Mouse (Mus musculus) kidney, embryonic 15.5 days (tissue): Measurements from ENCODE around the gene Itm2b. TPM values are rescaled to one million over a fixed set of nuclear protein-coding genes. Genes with fewer than 3 reads are reported as not detected.

Experiments
- ATAC-seq: fragments of 200-750 bp; cut with Nextera tagmentation; replicated peaks from 2 replicates; pipeline ENCODE4 v1.8.0; 2017; ENCODE audit warnings: moderate TSS enrichment; ENCODE audit not compliant: low FRiP score
- H3K27ac ChIP-seq: fragments of 300-500 bp; sonication (generic); 2 replicates; pipeline ENCODE4 v1.5.1; 2015; ENCODE audit warnings: mild to moderate bottlenecking, inconsistent platforms
- H3K27me3 ChIP-seq: fragments of 300-500 bp; sonication (generic); 2 replicates; pipeline ENCODE4 v1.6.1; 2015; ENCODE audit warnings: inconsistent platforms
- H3K36me3 ChIP-seq: fragments of 300-500 bp; sonication (generic); 2 replicates; pipeline ENCODE4 v1.6.1; 2015; ENCODE audit warnings: inconsistent platforms
- H3K4me1 ChIP-seq: fragments of 300-500 bp; sonication (generic); 2 replicates; pipeline ENCODE4 v1.6.1; 2015; ENCODE audit warnings: inconsistent platforms
- H3K4me2 ChIP-seq: fragments of 300-500 bp; sonication (generic); 2 replicates; pipeline ENCODE4 v1.6.1; 2015; ENCODE audit warnings: moderate library complexity, mild to moderate bottlenecking, inconsistent platforms
- H3K4me3 ChIP-seq: fragments of 300-500 bp; sonication (generic); replicated peaks from 2 replicates; pipeline ENCODE4 v1.5.1; 2015; ENCODE audit warnings: mild to moderate bottlenecking, inconsistent platforms
- H3K9ac ChIP-seq: fragments of 300-500 bp; sonication (generic); 2 replicates; pipeline ENCODE4 v1.6.1; 2015; ENCODE audit warnings: mild to moderate bottlenecking, inconsistent platforms
- H3K9me3 ChIP-seq: fragments of 300-500 bp; sonication (generic); replicated peaks from 2 replicates; pipeline ENCODE4 v1.6.1; 2016; ENCODE audit warnings: inconsistent platforms
- WGBS: fragments of 180-500 bp; shearing (Covaris S2); methylation state at CpG from one replicate; pipeline ENCODE4 v1.1.7; 2015; ENCODE audit warnings: mixed read lengths; 5-methylcytosine and 5-hydroxymethylcytosine counted together
- polyA plus RNA-seq: library from polyadenylated mRNA; unstranded; fragments of >200 nt; fragmentation: Nextera tagmentation; extraction: Ambion mirVana; gene quantifications from 2 replicates; pipeline ENCODE4 v1.2.1, GENCODE M21; 2015

Gene Itm2b
- polyA plus RNA-seq, 1 experiment from 2014 or later = 910 TPM

- WGBS = 94% methylated on average over 2 of the region's 2 CpGs
- ATAC-seq = no peak
- no peak overlapping the region for H3K4me3 ChIP-seq
Observed at GRCm38 (mm10) chr14:73390196-73390595, 5.1 kb upstream of the Itm2b start.

DNA sequence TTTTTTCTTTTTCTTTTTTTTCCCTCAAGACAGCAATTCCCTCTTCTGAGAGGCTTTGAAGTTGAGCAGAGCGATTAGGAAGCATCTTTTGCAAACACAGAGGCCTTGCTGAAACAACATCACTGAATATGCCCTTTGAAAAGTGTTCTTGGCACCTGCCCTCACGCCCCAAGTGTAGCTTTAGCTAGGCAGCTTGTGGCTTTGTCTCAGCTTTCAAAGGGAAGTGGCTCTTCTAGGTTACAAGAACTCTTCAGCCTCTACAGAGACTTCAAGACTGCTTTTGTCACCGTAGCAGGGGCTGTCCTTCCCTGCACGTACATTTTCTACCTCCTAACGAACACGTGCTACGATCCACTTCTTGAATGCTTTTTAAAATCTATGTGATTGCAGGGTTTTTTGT, 4.0 kb upstream of the Itm2b start:
- Histone ChIP-seq H3K36me3 (no peaks in the 10 kb centered on the region), H3K9ac (no peak overlapping the region), H3K27ac (peak overlapping the region; percentile 76), H3K27me3 (no peaks in the 10 kb centered on the region), H3K4me3 (no peak overlapping the region), H3K4me1 (peaks cover 26% of the 10 kb centered on the region), H3K9me3 (no peaks in the 10 kb centered on the region), H3K4me2 (no peak overlapping the region)
- WGBS = 44% methylated on average over 7 of the region's 7 CpGs
- no peak for ATAC-seq

More at GRCm38 (mm10) chr14:73390196-73390595, 5.1 kb upstream of the Itm2b start:
- no peak overlapping the region for H3K27ac ChIP-seq
- no peaks in the 10 kb centered on the region for H3K9me3 ChIP-seq
- H3K27me3 ChIP-seq = no peaks in the 10 kb centered on the region
- no peak overlapping the region for H3K4me2 ChIP-seq
- H3K36me3 ChIP-seq = no peaks in the 10 kb centered on the region
- H3K9ac ChIP-seq = no peak overlapping the region
- H3K4me1 ChIP-seq = peaks cover 26% of the 10 kb centered on the region

GRCm38 (mm10) chr14:73388546-73388945, 3.5 kb upstream of the Itm2b start:
- no peak overlapping the region for H3K4me2 ChIP-seq
- no peak overlapping the region for H3K9ac ChIP-seq
- H3K27ac ChIP-seq = peak overlapping the region; percentile 76
- H3K27me3 ChIP-seq = no peaks in the 10 kb centered on the region
- ATAC-seq = no peak
- no peaks in the 10 kb centered on the region for H3K9me3 ChIP-seq
- no peaks in the 10 kb centered on the region for H3K36me3 ChIP-seq
- H3K4me1 ChIP-seq = peaks cover 26% of the 10 kb centered on the region
- no peak overlapping the region for H3K4me3 ChIP-seq
- 28% methylated on average over 7 of the region's 7 CpGs for WGBS

DNA sequence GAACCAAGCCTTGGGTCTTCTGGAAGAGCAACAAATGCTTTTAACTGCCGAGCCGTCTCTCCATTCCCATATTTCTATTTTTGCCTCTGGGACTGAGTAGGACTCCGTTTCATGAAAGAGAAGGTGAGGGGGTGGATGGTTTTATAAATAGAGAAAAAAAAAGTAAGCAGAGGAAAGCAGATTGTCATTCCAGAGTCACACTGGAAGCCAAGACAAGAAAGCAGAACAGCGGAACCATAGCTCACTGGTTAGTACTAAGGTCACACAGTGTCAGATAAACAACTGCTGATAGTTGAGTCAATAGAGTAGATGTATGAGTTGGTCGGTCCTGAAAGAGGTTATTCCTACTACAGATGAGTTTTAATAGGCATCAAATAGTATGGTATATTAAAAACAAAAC, 1.4 kb upstream of the Itm2b start:
- H3K9ac ChIP-seq = no peak overlapping the region
- no peak for ATAC-seq
- H3K36me3 ChIP-seq = no peaks in the 10 kb centered on the region; the same call in 1 of the 2 replicates
- H3K27ac ChIP-seq = peak overlapping the region; percentile 99
- H3K9me3 ChIP-seq = no peaks in the 10 kb centered on the region
- H3K4me2 ChIP-seq = no peak overlapping the region
- H3K4me1 ChIP-seq = peaks cover 46% of the 10 kb centered on the region
- 61% methylated on average over 5 of the region's 5 CpGs for WGBS
- H3K27me3 ChIP-seq = no peaks in the 10 kb centered on the region
- no peak overlapping the region for H3K4me3 ChIP-seq

DNA sequence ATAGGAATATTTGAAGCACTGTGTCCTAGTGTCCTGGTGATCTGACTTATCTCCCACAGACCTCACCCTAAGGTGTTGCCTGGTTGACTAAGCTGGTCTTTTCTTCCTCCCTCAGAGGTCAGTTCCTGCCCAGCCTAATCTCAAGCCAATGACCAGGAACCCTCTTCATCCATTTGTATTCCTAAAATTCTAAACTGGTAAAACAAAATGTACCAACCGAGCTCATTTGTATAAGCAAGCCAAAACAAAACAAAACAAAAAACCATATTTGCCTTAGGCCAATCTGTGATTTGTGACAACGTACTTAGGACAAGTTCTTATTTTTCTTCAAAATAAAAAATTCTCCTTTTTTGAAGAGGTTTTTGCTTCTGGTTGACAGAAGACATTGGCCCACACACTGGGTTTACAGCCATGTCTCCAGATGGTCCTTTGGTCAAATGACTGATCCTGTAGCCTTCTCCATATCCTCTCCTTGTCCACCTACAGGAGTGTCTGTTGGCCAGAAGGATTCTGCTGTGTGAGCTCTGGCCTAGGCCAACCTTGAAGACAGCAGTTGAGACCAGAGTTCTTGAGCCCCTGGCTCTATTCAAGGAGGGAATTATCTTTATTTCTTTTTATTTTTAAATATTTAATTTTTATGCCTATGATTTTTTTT, 758 bp upstream of the Itm2b start:
- no peaks in the 10 kb centered on the region for H3K27me3 ChIP-seq
- H3K9ac ChIP-seq = no peak overlapping the region
- ATAC-seq = peak; percentile 55
- peak overlapping the region; percentile 59 for H3K4me2 ChIP-seq
- peaks cover 52% of the 10 kb centered on the region for H3K4me1 ChIP-seq
- peak overlapping the region; percentile 99 for H3K27ac ChIP-seq
- peaks cover 1% of the 10 kb centered on the region for H3K36me3 ChIP-seq
- no peaks in the 10 kb centered on the region for H3K9me3 ChIP-seq
- peak overlapping the region; percentile 97 for H3K4me3 ChIP-seq
- 86% methylated on average over 2 of the region's 2 CpGs for WGBS

GRCm38 (mm10) chr14:73384546-73384912, 560 bp downstream of the Itm2b start:
- no peaks in the 10 kb centered on the region for H3K9me3 ChIP-seq
- 2% methylated on average over 13 of the region's 13 CpGs for WGBS
- no peak for ATAC-seq
- peak overlapping the region; percentile 99 for H3K27ac ChIP-seq
- H3K4me3 ChIP-seq = peak overlapping the region; percentile 97
- no peaks in the 10 kb centered on the region for H3K27me3 ChIP-seq
- peaks cover 11% of the 10 kb centered on the region for H3K36me3 ChIP-seq
- H3K4me1 ChIP-seq = peaks cover 59% of the 10 kb centered on the region
- peak overlapping the region; percentile 59 for H3K4me2 ChIP-seq
- peak overlapping the region; percentile 99 for H3K9ac ChIP-seq

DNA sequence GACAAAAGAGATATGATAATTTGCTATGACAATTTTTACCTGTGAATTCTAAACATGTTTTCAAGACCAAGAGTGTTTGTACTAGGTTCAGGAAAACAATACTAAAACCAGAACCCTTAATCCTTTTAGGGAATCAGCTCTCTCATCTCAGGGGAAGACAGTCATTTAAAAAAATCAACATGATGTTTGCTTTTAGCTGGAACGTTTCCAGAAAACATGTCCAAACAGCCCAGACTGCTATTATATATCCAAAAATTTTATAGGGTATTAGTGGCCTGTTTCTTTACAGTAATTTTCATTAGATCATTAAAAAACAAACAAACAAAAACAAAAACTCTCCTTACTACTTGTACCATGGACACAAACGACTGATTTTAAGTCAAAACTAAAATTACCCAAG, 1.3 kb downstream of the Itm2b start:
- Histone ChIP-seq H3K4me2 (peak overlapping the region; percentile 59), H3K27ac (no peak overlapping the region), H3K36me3 (peaks cover 19% of the 10 kb centered on the region), H3K9ac (peak overlapping the region; percentile 99; the same call in 1 of the 2 replicates), H3K4me3 (peak overlapping the region; percentile 97), H3K9me3 (no peaks in the 10 kb centered on the region), H3K4me1 (peaks cover 51% of the 10 kb centered on the region), H3K27me3 (no peaks in the 10 kb centered on the region)
- WGBS = 28% methylated on average over 2 of the region's 2 CpGs
- no peak for ATAC-seq

GRCm38 (mm10) chr14:73382699-73383098, 2.4 kb downstream of the Itm2b start:
- Histone ChIP-seq H3K4me1 (peaks cover 49% of the 10 kb centered on the region), H3K4me3 (peak overlapping the region; percentile 97), H3K27ac (peak overlapping the region; percentile 41; the same call in 1 of the 2 replicates), H3K36me3 (peaks cover 30% of the 10 kb centered on the region), H3K4me2 (peak overlapping the region; percentile 59), H3K27me3 (no peaks in the 10 kb centered on the region), H3K9me3 (no peaks in the 10 kb centered on the region), H3K9ac (peak overlapping the region; percentile 12)
- WGBS = 60% methylated on average over 9 of the region's 9 CpGs
- ATAC-seq = no peak

- H3K9me3 ChIP-seq = no peaks in the 10 kb centered on the region
- peaks cover 53% of the 10 kb centered on the region for H3K4me1 ChIP-seq
- no peak for ATAC-seq
- 32% methylated on average over 4 of the region's 4 CpGs for WGBS
- no peaks in the 10 kb centered on the region for H3K27me3 ChIP-seq
- no peak overlapping the region for H3K4me3 ChIP-seq
- H3K27ac ChIP-seq = peak overlapping the region; percentile 38; the same call in 1 of the 2 replicates
- peaks cover 38% of the 10 kb centered on the region for H3K36me3 ChIP-seq
- H3K9ac ChIP-seq = no peak overlapping the region
- H3K4me2 ChIP-seq = peak overlapping the region; percentile 59; the same call in 1 of the 2 replicates
Observed at GRCm38 (mm10) chr14:73381559-73381958, 3.5 kb downstream of the Itm2b start.

DNA sequence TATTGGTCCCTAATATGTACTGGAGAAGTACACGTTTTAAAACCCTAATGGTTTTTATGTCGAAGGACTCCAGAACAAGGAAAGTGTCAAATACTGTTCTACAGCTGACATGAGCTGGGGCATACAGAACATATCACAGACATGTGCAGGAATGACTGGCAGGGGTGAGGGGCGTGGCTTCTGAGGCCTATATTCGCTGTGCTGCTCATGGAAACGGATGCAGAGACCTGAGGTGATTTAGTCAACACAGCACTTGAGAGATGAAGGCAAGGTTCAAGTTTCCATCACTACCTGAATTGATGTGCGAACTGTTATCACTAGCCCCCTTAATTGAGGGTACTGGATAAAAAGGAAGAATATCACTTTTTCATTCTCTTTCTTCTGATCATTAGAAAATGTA, 7.3 kb downstream of the Itm2b start:
- WGBS = 87% methylated on average over 6 of the region's 6 CpGs
- no peak overlapping the region for H3K27ac ChIP-seq

DNA sequence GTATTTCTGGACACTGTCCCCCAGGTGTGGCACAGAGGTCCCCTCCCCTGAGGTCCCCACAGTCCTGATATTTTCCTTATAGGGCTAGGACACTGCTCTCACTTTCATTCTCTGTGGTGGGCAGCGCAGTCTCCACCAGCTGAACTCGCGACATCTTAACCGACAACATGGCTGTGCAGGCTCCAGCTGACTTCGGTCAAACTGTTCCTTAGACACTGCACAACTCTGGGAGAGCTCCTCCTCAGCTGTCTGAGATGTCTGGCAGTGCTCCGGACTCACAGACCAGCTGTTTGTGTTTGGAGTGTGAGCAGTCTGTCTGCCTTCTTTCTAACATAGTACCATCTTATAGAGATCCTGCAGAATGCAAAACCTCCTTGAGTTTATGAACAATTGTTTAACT, 8.2 kb downstream of the Itm2b start:
- Histone ChIP-seq H3K4me2 (no peak overlapping the region), H3K9me3 (no peaks in the 10 kb centered on the region), H3K4me3 (no peak overlapping the region), H3K27me3 (no peaks in the 10 kb centered on the region), H3K9ac (no peak overlapping the region), H3K27ac (peak overlapping the region; percentile 59), H3K36me3 (peaks cover 47% of the 10 kb centered on the region), H3K4me1 (peaks cover 65% of the 10 kb centered on the region)
- ATAC-seq = peak; percentile 69
- WGBS = 68% methylated on average over 6 of the region's 6 CpGs

More for the DNA sequence above, 7.3 kb downstream of the Itm2b start:
- no peaks in the 10 kb centered on the region for H3K9me3 ChIP-seq
- peaks cover 67% of the 10 kb centered on the region for H3K4me1 ChIP-seq
- no peak overlapping the region for H3K9ac ChIP-seq
- no peaks in the 10 kb centered on the region for H3K27me3 ChIP-seq
- no peak for ATAC-seq
- no peak overlapping the region for H3K4me2 ChIP-seq
- H3K4me3 ChIP-seq = no peak overlapping the region
- H3K36me3 ChIP-seq = peaks cover 47% of the 10 kb centered on the region

- Histone ChIP-seq H3K4me3 (no peak overlapping the region), H3K27me3 (no peaks in the 10 kb centered on the region), H3K9ac (no peak overlapping the region), H3K36me3 (peaks cover 55% of the 10 kb centered on the region), H3K27ac (no peak overlapping the region), H3K9me3 (no peaks in the 10 kb centered on the region), H3K4me2 (no peak overlapping the region), H3K4me1 (peaks cover 64% of the 10 kb centered on the region)
- 69% methylated on average over 8 of the region's 8 CpGs for WGBS
- no peak for ATAC-seq
Observed at GRCm38 (mm10) chr14:73375903-73376302, 9.2 kb downstream of the Itm2b start.

- Histone ChIP-seq H3K4me2 (no peak overlapping the region), H3K4me1 (peaks cover 64% of the 10 kb centered on the region), H3K9ac (no peak overlapping the region), H3K27me3 (no peaks in the 10 kb centered on the region), H3K9me3 (no peaks in the 10 kb centered on the region), H3K4me3 (no peak overlapping the region), H3K27ac (no peak overlapping the region), H3K36me3 (peaks cover 55% of the 10 kb centered on the region)
- WGBS = 84% methylated on average over 8 of the region's 8 CpGs
- no peak for ATAC-seq
Observed at GRCm38 (mm10) chr14:73375445-73375844, 9.6 kb downstream of the Itm2b start.
